Mouse (Mus musculus) monocyte, adult 5-6 weeks (primary cell): Measurements from ENCODE around the gene Wdr76. TPM values are rescaled to one million over a fixed set of nuclear protein-coding genes. Genes with fewer than 3 reads are reported as not detected.

ENCODE experiments used
- ATAC-seq: fragments of 153-309, 156-312 bp; replicated peaks from 2 replicates; pipeline ENCODE4 v1.8.0; 2017; ENCODE audit warnings: mild to moderate bottlenecking; ENCODE audit not compliant: low TSS enrichment, insufficient number of reproducible peaks, severe bottlenecking, poor library complexity, low FRiP score
- total RNA-seq: library from RNA; stranded (forward); fragments of 200-1000, 200-491, 200-594 nt; gene quantifications from 3 replicates; pipeline ENCODE4 v1.2.3, GENCODE M21; 2017

Gene Wdr76
- total RNA-seq, 1 experiment from 2014 or later, result 8.2 TPM

DNA sequence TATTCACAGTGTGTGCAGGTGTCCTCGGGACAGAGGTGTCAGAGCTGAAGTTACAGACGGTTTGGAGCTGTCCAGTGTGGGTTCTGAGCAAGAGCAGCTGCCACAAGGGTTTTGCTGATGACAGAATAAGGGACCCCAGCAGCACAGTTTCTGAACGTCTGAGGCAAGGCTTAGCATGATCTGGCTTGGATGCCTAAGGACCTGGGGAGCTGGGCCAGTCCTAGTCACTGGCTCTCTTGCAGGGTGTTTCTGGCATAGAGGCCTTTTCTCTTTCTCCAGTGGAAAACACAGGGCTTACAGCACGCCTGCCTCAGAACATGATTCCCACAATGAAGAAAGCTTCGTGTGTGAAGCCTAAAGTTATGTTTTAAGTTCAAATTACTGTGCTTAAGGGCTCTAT is 78.2 kb downstream of the Wdr76 start:
- ATAC-seq, result no peak

GRCm38 (mm10) chr2:121587523-121588308 is 81.2 kb downstream of the Wdr76 start:
- ATAC-seq, result no peak

DNA sequence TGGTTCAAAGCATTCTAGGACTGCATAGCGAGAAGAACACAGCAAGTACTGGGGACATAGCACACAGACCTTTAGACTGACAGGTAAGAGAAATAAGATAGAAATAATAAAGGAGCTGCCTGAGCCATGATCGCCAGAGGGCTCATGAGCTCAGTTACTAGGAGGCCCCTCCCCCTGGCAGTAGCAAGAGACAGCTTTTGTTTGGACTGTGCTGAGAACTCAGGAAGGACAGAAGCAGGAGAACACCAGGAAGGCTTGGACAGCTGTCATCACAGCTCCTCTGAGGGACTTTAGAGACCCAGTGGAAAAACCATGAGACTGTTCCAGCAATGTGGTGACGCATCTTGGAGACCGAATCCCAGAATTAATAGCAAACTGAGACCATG is 81.8 kb downstream of the Wdr76 start:
- ATAC-seq, result no peak

GRCm38 (mm10) chr2:121594131-121594530 is 87.6 kb downstream of the Wdr76 start:
- ATAC-seq, result no peak

Other genes with a start within 250 kb of the Wdr76 start
- 15.8 to 38.3 TPM (median 16.2 TPM) in 3 replicates for gene Trp53bp1, start 235.3 kb upstream of the Wdr76 start, total RNA-seq
- gene Map1a, start 217.1 kb upstream of the Wdr76 start, total RNA-seq, result 0.10 TPM in 1 of 3 replicates, not detected in the others
- 5.3 to 11.2 TPM (median 8.9 TPM) in 3 replicates for gene Ppip5k1, start 151.3 kb upstream of the Wdr76 start, total RNA-seq
- gene Ckmt1, start 149.0 kb upstream of the Wdr76 start, total RNA-seq, result not detected in 3 replicates
- gene Strc, start 119.6 kb upstream of the Wdr76 start, total RNA-seq, result not detected in 3 replicates
- gene Pdia3, start 92.9 kb upstream of the Wdr76 start, total RNA-seq, result 151 to 226 TPM (median 182 TPM) in 3 replicates
- gene Catsper2, start 92.9 kb upstream of the Wdr76 start, total RNA-seq, result 2.6 to 2.7 TPM in 2 of 3 replicates, not detected in the other
- 1.8 to 4.3 TPM (median 3.0 TPM) in 3 replicates for gene Ell3, start 62.4 kb upstream of the Wdr76 start, total RNA-seq
- 152 to 251 TPM (median 235 TPM) in 3 replicates for gene Serf2, start 57.5 kb upstream of the Wdr76 start, total RNA-seq
- 102 to 176 TPM (median 115 TPM) in 3 replicates for gene Hypk, start 53.4 kb upstream of the Wdr76 start, total RNA-seq
- 6.2 to 6.5 TPM (median 6.3 TPM) in 3 replicates for gene Serinc4, start 49.9 kb upstream of the Wdr76 start, total RNA-seq
- gene Mfap1b, start 32.7 kb upstream of the Wdr76 start, total RNA-seq, result 89.4 to 102 TPM (median 99.0 TPM) in 3 replicates
- 80.7 to 102 TPM (median 84.5 TPM) in 3 replicates for gene Mfap1a, start 58 bp upstream of the Wdr76 start, total RNA-seq